Mouse (Mus musculus): ENCODE measurements around the gene P2rx3.

- TF ChIP-seq POLR2A (IDR thresholded peaks at IDR 0.05; ENCODE audit: borderline replicate concordance, low read depth, low read length) (no peak), CTCF (IDR thresholded peaks at IDR 0.05; ENCODE audit: low read depth, low read length) (no peak)
These were observed 11.0 kb upstream of the P2rx3 start for GRCm38 (mm10) chr2:85048168-85048751.

Measured in bone marrow macrophage, adult 2 months (primary cell).